Mouse (Mus musculus): Measurements from ENCODE around the gene Bnc2. TPM values are rescaled to one million over a fixed set of nuclear protein-coding genes. Genes with fewer than 3 reads are reported as not detected.

Gene Bnc2
- polyA plus RNA-seq, 1 experiment, result 7.2 TPM

GRCm38 (mm10) chr4:84646576-84646975 is 28.5 kb downstream of the Bnc2 start:
- Histone ChIP-seq H3K9me3 (replicated peaks; ENCODE audit: control insufficient read depth, insufficient read depth, low read length, poor library complexity, severe bottlenecking) (no peaks in the 10 kb centered on the region), H3K4me1 (ENCODE audit: control insufficient read depth, insufficient read depth, low read length) (no peaks in the 10 kb centered on the region), H3K9ac (ENCODE audit: low read depth, poor library complexity, severe bottlenecking) (no peak overlapping the region), H3K36me3 (ENCODE audit: control insufficient read depth, insufficient read depth, low read length, poor library complexity, severe bottlenecking) (no peaks in the 10 kb centered on the region), H3K27ac (ENCODE audit: insufficient read depth, low read length) (no peak overlapping the region), H3K27me3 (ENCODE audit: control insufficient read depth, insufficient read depth, low read length, poor library complexity, severe bottlenecking) (no peaks in the 10 kb centered on the region), H3K4me3 (ENCODE audit: low read depth, low read length) (no peak overlapping the region)
- TF ChIP-seq CTCF (IDR thresholded peaks at IDR 0.05; ENCODE audit: low read depth, low read length) (no peak), EP300 (IDR thresholded peaks at IDR 0.05; ENCODE audit: insufficient read depth, low read depth, low read length) (no peak), POLR2A (IDR thresholded peaks at IDR 0.05; ENCODE audit: insufficient read depth, low read length) (no peak)

- no peak for TF ChIP-seq POLR2A (IDR thresholded peaks at IDR 0.05; ENCODE audit: insufficient read depth, low read length)
- TF ChIP-seq CTCF (IDR thresholded peaks at IDR 0.05; ENCODE audit: low read depth, low read length), result no peak
- TF ChIP-seq EP300 (IDR thresholded peaks at IDR 0.05; ENCODE audit: insufficient read depth, low read depth, low read length), result no peak
- no peak overlapping the region for H3K27ac ChIP-seq (ENCODE audit: insufficient read depth, low read length)
- H3K27me3 ChIP-seq (ENCODE audit: control insufficient read depth, insufficient read depth, low read length, poor library complexity, severe bottlenecking), result no peaks in the 10 kb centered on the region
- H3K9ac ChIP-seq (ENCODE audit: low read depth, poor library complexity, severe bottlenecking), result no peak overlapping the region
- no peak overlapping the region for H3K4me3 ChIP-seq (ENCODE audit: low read depth, low read length)
- no peaks in the 10 kb centered on the region for H3K36me3 ChIP-seq (ENCODE audit: control insufficient read depth, insufficient read depth, low read length, poor library complexity, severe bottlenecking)
- H3K9me3 ChIP-seq (replicated peaks; ENCODE audit: control insufficient read depth, insufficient read depth, low read length, poor library complexity, severe bottlenecking), result no peaks in the 10 kb centered on the region
- peaks cover 2% of the 10 kb centered on the region for H3K4me1 ChIP-seq (ENCODE audit: control insufficient read depth, insufficient read depth, low read length)
These were observed 35.9 kb downstream of the Bnc2 start for GRCm38 (mm10) chr4:84639166-84639565.

GRCm38 (mm10) chr4:84637641-84638040 is 37.4 kb downstream of the Bnc2 start:
- TF ChIP-seq CTCF (IDR thresholded peaks at IDR 0.05; ENCODE audit: low read depth, low read length), result no peak
- TF ChIP-seq EP300 (IDR thresholded peaks at IDR 0.05; ENCODE audit: insufficient read depth, low read depth, low read length), result no peak
- no peak for TF ChIP-seq POLR2A (IDR thresholded peaks at IDR 0.05; ENCODE audit: insufficient read depth, low read length)
- Histone ChIP-seq H3K4me3 (ENCODE audit: low read depth, low read length) (peak overlapping the region; percentile 27; the same call in 1 of the 2 replicates), H3K9me3 (replicated peaks; ENCODE audit: control insufficient read depth, insufficient read depth, low read length, poor library complexity, severe bottlenecking) (no peaks in the 10 kb centered on the region), H3K9ac (ENCODE audit: low read depth, poor library complexity, severe bottlenecking) (peak overlapping the region; percentile 46; the same call in 1 of the 2 replicates), H3K4me1 (ENCODE audit: control insufficient read depth, insufficient read depth, low read length) (peaks cover 2% of the 10 kb centered on the region), H3K27ac (ENCODE audit: insufficient read depth, low read length) (no peak overlapping the region), H3K36me3 (ENCODE audit: control insufficient read depth, insufficient read depth, low read length, poor library complexity, severe bottlenecking) (no peaks in the 10 kb centered on the region), H3K27me3 (ENCODE audit: control insufficient read depth, insufficient read depth, low read length, poor library complexity, severe bottlenecking) (no peaks in the 10 kb centered on the region)

GRCm38 (mm10) chr4:84634751-84635150 is 40.3 kb downstream of the Bnc2 start:
- Histone ChIP-seq H3K4me3 (ENCODE audit: low read depth, low read length) (no peak overlapping the region), H3K9me3 (replicated peaks; ENCODE audit: control insufficient read depth, insufficient read depth, low read length, poor library complexity, severe bottlenecking) (no peaks in the 10 kb centered on the region), H3K27me3 (ENCODE audit: control insufficient read depth, insufficient read depth, low read length, poor library complexity, severe bottlenecking) (no peaks in the 10 kb centered on the region), H3K4me1 (ENCODE audit: control insufficient read depth, insufficient read depth, low read length) (no peaks in the 10 kb centered on the region), H3K9ac (ENCODE audit: low read depth, poor library complexity, severe bottlenecking) (no peak overlapping the region), H3K36me3 (ENCODE audit: control insufficient read depth, insufficient read depth, low read length, poor library complexity, severe bottlenecking) (no peaks in the 10 kb centered on the region), H3K27ac (ENCODE audit: insufficient read depth, low read length) (no peak overlapping the region)
- no peak for TF ChIP-seq CTCF (IDR thresholded peaks at IDR 0.05; ENCODE audit: low read depth, low read length)
- no peak for TF ChIP-seq POLR2A (IDR thresholded peaks at IDR 0.05; ENCODE audit: insufficient read depth, low read length)
- TF ChIP-seq EP300 (IDR thresholded peaks at IDR 0.05; ENCODE audit: insufficient read depth, low read depth, low read length), result no peak

GRCm38 (mm10) chr4:84633991-84634390 is 41.1 kb downstream of the Bnc2 start:
- Histone ChIP-seq H3K9me3 (replicated peaks; ENCODE audit: control insufficient read depth, insufficient read depth, low read length, poor library complexity, severe bottlenecking) (no peaks in the 10 kb centered on the region), H3K27ac (ENCODE audit: insufficient read depth, low read length) (no peak overlapping the region), H3K36me3 (ENCODE audit: control insufficient read depth, insufficient read depth, low read length, poor library complexity, severe bottlenecking) (no peaks in the 10 kb centered on the region), H3K27me3 (ENCODE audit: control insufficient read depth, insufficient read depth, low read length, poor library complexity, severe bottlenecking) (no peaks in the 10 kb centered on the region), H3K4me1 (ENCODE audit: control insufficient read depth, insufficient read depth, low read length) (no peaks in the 10 kb centered on the region), H3K4me3 (ENCODE audit: low read depth, low read length) (no peak overlapping the region), H3K9ac (ENCODE audit: low read depth, poor library complexity, severe bottlenecking) (no peak overlapping the region)
- TF ChIP-seq CTCF (IDR thresholded peaks at IDR 0.05; ENCODE audit: low read depth, low read length) (no peak), EP300 (IDR thresholded peaks at IDR 0.05; ENCODE audit: insufficient read depth, low read depth, low read length) (no peak)

- Histone ChIP-seq H3K27me3 (ENCODE audit: control insufficient read depth, insufficient read depth, low read length, poor library complexity, severe bottlenecking) (no peaks in the 10 kb centered on the region), H3K36me3 (ENCODE audit: control insufficient read depth, insufficient read depth, low read length, poor library complexity, severe bottlenecking) (no peaks in the 10 kb centered on the region), H3K9ac (ENCODE audit: low read depth, poor library complexity, severe bottlenecking) (no peak overlapping the region), H3K4me3 (ENCODE audit: low read depth, low read length) (no peak overlapping the region), H3K9me3 (replicated peaks; ENCODE audit: control insufficient read depth, insufficient read depth, low read length, poor library complexity, severe bottlenecking) (no peaks in the 10 kb centered on the region), H3K27ac (ENCODE audit: insufficient read depth, low read length) (no peak overlapping the region), H3K4me1 (ENCODE audit: control insufficient read depth, insufficient read depth, low read length) (no peaks in the 10 kb centered on the region)
- TF ChIP-seq CTCF (IDR thresholded peaks at IDR 0.05; ENCODE audit: low read depth, low read length) (no peak), POLR2A (IDR thresholded peaks at IDR 0.05; ENCODE audit: insufficient read depth, low read length) (no peak), EP300 (IDR thresholded peaks at IDR 0.05; ENCODE audit: insufficient read depth, low read depth, low read length) (no peak)
These were observed 42.0 kb downstream of the Bnc2 start for GRCm38 (mm10) chr4:84632832-84633789.
